Mouse (Mus musculus) liver, embryonic 14.5 days (tissue): ENCODE data around the gene Fbxl5. TPM values are rescaled to one million over a fixed set of nuclear protein-coding genes. Genes with fewer than 3 reads are reported as not detected.

Experiments used
- ATAC-seq: fragments of 200-750 bp; cut with Nextera tagmentation; 2 replicates; pipeline ENCODE4 v1.8.0; 2017; ENCODE audit warnings: moderate number of reproducible peaks, mild to moderate bottlenecking, moderate library complexity; ENCODE audit not compliant: insufficient read depth
- DNase-seq, 3 experiments: peaks; one replicate each; pipeline ENCODE4 v3.0.0-alpha.2; 2012 to 2013; ENCODE audit warnings: low read depth in 3 of 3, low spot score in 3 of 3
- H3K27ac ChIP-seq: fragments of 300-500 bp; sonication (generic); 2 replicates; pipeline ENCODE4 v1.5.1; 2014; ENCODE audit warnings: moderate library complexity, mild to moderate bottlenecking, control low read depth, inconsistent platforms
- H3K27me3 ChIP-seq: fragments of 300-500 bp; sonication (generic); 2 replicates; pipeline ENCODE4 v1.6.1; 2014; ENCODE audit warnings: mild to moderate bottlenecking, low read length, moderate library complexity; ENCODE audit not compliant: control insufficient read depth, insufficient read depth
- H3K36me3 ChIP-seq: fragments of 300-500 bp; sonication (generic); replicated peaks from 2 replicates; pipeline ENCODE4 v1.6.1; 2014; ENCODE audit warnings: low read depth; ENCODE audit not compliant: control insufficient read depth, insufficient read depth
- H3K4me1 ChIP-seq, 2 experiments: fragments of 200-500 bp in 1 of 2; fragments of 300-500 bp in 1 of 2; sonication (generic) in 1 of 2; replicated peaks; 2 replicates each; pipeline ENCODE4 v1.6.1; 2012 to 2014; ENCODE audit warnings: antibody characterized with exemption in 1 of 2, inconsistent platforms in 1 of 2, low read length in 1 of 2; ENCODE audit not compliant: control insufficient read depth in 2 of 2, insufficient read depth in 2 of 2
- H3K4me2 ChIP-seq: fragments of 300-500 bp; sonication (generic); 2 replicates; pipeline ENCODE4 v1.6.1; 2014; ENCODE audit warnings: low read depth, mild to moderate bottlenecking, control low read depth, moderate library complexity
- H3K4me3 ChIP-seq, 2 experiments: fragments of 200-500 bp in 1 of 2; fragments of 300-500 bp in 1 of 2; sonication (generic) in 1 of 2; 2 replicates each; pipeline ENCODE4 v1.5.1; 2012 to 2014; ENCODE audit warnings: low read depth in 2 of 2, low read length in 2 of 2, mild to moderate bottlenecking in 2 of 2, control low read depth in 1 of 2, inconsistent platforms in 1 of 2, moderate library complexity in 1 of 2; ENCODE audit not compliant: insufficient read depth in 1 of 2
- H3K9ac ChIP-seq: fragments of 300-500 bp; sonication (generic); replicated peaks from 2 replicates; pipeline ENCODE4 v1.6.1; 2014; ENCODE audit warnings: mild to moderate bottlenecking, control low read depth, moderate library complexity
- H3K9me3 ChIP-seq: fragments of 300-500 bp; sonication (generic); 2 replicates; pipeline ENCODE4 v1.6.1; 2016; ENCODE audit warnings: low read length, mixed read lengths; ENCODE audit not compliant: control insufficient read depth
- CTCF ChIP-seq: IDR thresholded peaks from 2 replicates; pipeline ENCODE4 v1.5.1; 2016; ENCODE audit warnings: antibody characterized with exemption, low read depth, control low read depth
- EP300 ChIP-seq: IDR thresholded peaks from 2 replicates; pipeline ENCODE4 v1.6.1; 2016; ENCODE audit warnings: antibody characterized with exemption, low read depth
- WGBS: fragments of 180-500 bp; shearing (Covaris S2); extraction: QIAGEN DNeasy Blood & Tissue Kit; methylation state at CpG from one replicate; pipeline ENCODE4 v1.1.7; 2014; ENCODE audit not compliant: insufficient replicate concordance; 5-methylcytosine and 5-hydroxymethylcytosine counted together
- polyA plus RNA-seq, 2 experiments: library from polyadenylated mRNA; depleted of rRNA in 1 of 2; stranded (reverse) in 1 of 2; unstranded in 1 of 2; fragments of >200 nt; fragmentation: Nextera tagmentation in 1 of 2; extraction: Ambion mirVana in 1 of 2; gene quantifications; 2 replicates each; pipeline versions ENCODE4 v1.2.1 to v1.2.3; 2012 to 2014

Fbxl5 gene
- polyA plus RNA-seq, 2 experiments, result 10.3 to 21.5 TPM

- Histone ChIP-seq H3K27me3 (no peaks in the 10 kb centered on the region), H3K4me1 (no peaks in the 10 kb centered on the region), H3K4me3 (no peak overlapping the region), H3K9me3 (no peaks in the 10 kb centered on the region), H3K36me3 (no peaks in the 10 kb centered on the region), H3K4me2 (no peak overlapping the region), H3K27ac (no peak overlapping the region), H3K9ac (no peak overlapping the region)
- TF ChIP-seq CTCF (no peak), EP300 (no peak)
- WGBS, result 71% methylated on average over 5 of the region's 5 CpGs
- DNase-seq (no peak), ATAC-seq (no peak)
Measured at GRCm38 (mm10) chr5:43845083-43845482, 23.6 kb upstream of the Fbxl5 start.

GRCm38 (mm10) chr5:43842576-43843155, 21.2 kb upstream of the Fbxl5 start:
- DNase-seq, result no peak
- Histone ChIP-seq H3K4me3 (no peak overlapping the region), H3K4me1 (no peaks in the 10 kb centered on the region), H3K36me3 (no peaks in the 10 kb centered on the region), H3K9me3 (no peaks in the 10 kb centered on the region), H3K27me3 (no peaks in the 10 kb centered on the region), H3K27ac (no peak overlapping the region), H3K4me2 (no peak overlapping the region), H3K9ac (no peak overlapping the region)
- WGBS, result 63% methylated on average over 3 of the region's 3 CpGs
- no peak for TF ChIP-seq CTCF
- no peak for TF ChIP-seq EP300
- ATAC-seq, result no peak

- no peaks in the 10 kb centered on the region for H3K4me1 ChIP-seq
- WGBS, result 69% methylated on average over 5 of the region's 5 CpGs
- ATAC-seq (no peak), DNase-seq (no peak)
- no peaks in the 10 kb centered on the region for H3K36me3 ChIP-seq
- H3K27me3 ChIP-seq, result no peaks in the 10 kb centered on the region
- no peak overlapping the region for H3K4me3 ChIP-seq
- H3K4me2 ChIP-seq, result peak overlapping the region; percentile 43
- H3K9ac ChIP-seq, result no peak overlapping the region
- no peak for TF ChIP-seq CTCF
- no peak for TF ChIP-seq EP300
- H3K27ac ChIP-seq, result no peak overlapping the region
- H3K9me3 ChIP-seq, result no peaks in the 10 kb centered on the region
Measured at GRCm38 (mm10) chr5:43842011-43842285, 20.5 kb upstream of the Fbxl5 start.

- H3K4me3 ChIP-seq, result 0 out of 4 replicates have a peak overlapping the region, but pooled peaks of 1 of the 2 experiments have one; percentile 18
- WGBS, result 32% methylated on average over 11 of the region's 11 CpGs
- no peaks in the 10 kb centered on the region for H3K4me1 ChIP-seq
- H3K9me3 ChIP-seq, result no peaks in the 10 kb centered on the region
- no peak overlapping the region for H3K27ac ChIP-seq
- H3K4me2 ChIP-seq, result peak overlapping the region; percentile 43
- no peak for ATAC-seq
- no peaks in the 10 kb centered on the region for H3K27me3 ChIP-seq
- TF ChIP-seq EP300, result no peak
- TF ChIP-seq CTCF, result peak; percentile 75
- H3K9ac ChIP-seq, result no peak overlapping the region
- peak; percentile 20 to 38 (median 37) for DNase-seq
- no peaks in the 10 kb centered on the region for H3K36me3 ChIP-seq
Measured at GRCm38 (mm10) chr5:43841144-43842010, 19.9 kb upstream of the Fbxl5 start.

- Histone ChIP-seq H3K4me1 (no peaks in the 10 kb centered on the region), H3K4me3 (no peak overlapping the region), H3K9ac (no peak overlapping the region), H3K27ac (no peak overlapping the region), H3K27me3 (no peaks in the 10 kb centered on the region), H3K4me2 (no peak overlapping the region), H3K9me3 (no peaks in the 10 kb centered on the region), H3K36me3 (no peaks in the 10 kb centered on the region)
- TF ChIP-seq CTCF, result peak; percentile 73
- TF ChIP-seq EP300, result no peak
- no peak for ATAC-seq
- 21% methylated on average over 5 of the region's 5 CpGs for WGBS
- DNase-seq, result no peak
Measured at GRCm38 (mm10) chr5:43837372-43837771, 15.9 kb upstream of the Fbxl5 start.
